Mouse (Mus musculus): ENCODE results near the gene Nlrc5.

- TF ChIP-seq CTCF (IDR thresholded peaks at IDR 0.05; ENCODE audit: control insufficient read depth, insufficient read depth, insufficient read length) (no peak), USF1 (IDR thresholded peaks at IDR 0.05; ENCODE audit: low read depth) (no peak), MYOG (IDR thresholded peaks at IDR 0.05; ENCODE audit: control insufficient read depth, extremely low read depth, insufficient read length) (no peak), MAX (IDR thresholded peaks at IDR 0.05) (no peak), CEBPB (IDR thresholded peaks at IDR 0.05; ENCODE audit: low read depth) (no peak), MYOD1 (IDR thresholded peaks at IDR 0.05; ENCODE audit: control insufficient read depth, insufficient read length, low read depth) (no peak)
Observed at GRCm38 (mm10) chr8:94493240-94493639, 59.1 kb downstream of the Nlrc5 start.
